Mouse (Mus musculus): Measurements from ENCODE around the gene Grin2c. TPM values are rescaled to one million over a fixed set of nuclear protein-coding genes. Genes with fewer than 3 reads are reported as not detected.

Gene Grin2c
- not detected for polyA plus RNA-seq (2012; fragmentation: generic; extraction: Trizol)
- long read RNA-seq, experiment 1, result 0 reads
- long read RNA-seq, experiment 2, result 0 reads

GRCm38 (mm10) chr11:115267061-115267883, at the start of gene Grin2c:
TSS of gene Grin2c (minus strand) at chr11:115267243.
- TF ChIP-seq USF1 (IDR thresholded peaks at IDR 0.05; ENCODE audit: low read depth) (no peak), CEBPB (IDR thresholded peaks at IDR 0.05; ENCODE audit: low read depth) (no peak), MYOG (IDR thresholded peaks at IDR 0.05; ENCODE audit: control insufficient read depth, extremely low read depth, insufficient read length) (no peak), MYOD1 (IDR thresholded peaks at IDR 0.05; ENCODE audit: control insufficient read depth, insufficient read length, low read depth) (no peak), FOSL1 (IDR thresholded peaks at IDR 0.05; ENCODE audit: insufficient read depth, low read length, poor library complexity, severe bottlenecking) (no peak), CTCF (IDR thresholded peaks at IDR 0.05; ENCODE audit: control insufficient read depth, insufficient read depth, insufficient read length) (no peak), MAX (IDR thresholded peaks at IDR 0.05) (no peak)
- peaks cover 50% of the 10 kb centered on the region for H3K27me3 ChIP-seq (ENCODE audit: control insufficient read depth, insufficient read depth, insufficient read length)
- H3ac ChIP-seq (ENCODE audit: control insufficient read depth, insufficient read length, low read depth), result no peak within 1 kb of the TSS
- H3K79me3 ChIP-seq (ENCODE audit: low read depth), result no peaks in the 10 kb centered on the region
- H3K36me3 ChIP-seq (ENCODE audit: control insufficient read depth, insufficient read depth), result peaks cover 3% of the 10 kb centered on the region
- no peak within 1 kb of the TSS for H3K4me3 ChIP-seq (ENCODE audit: insufficient read depth, poor library complexity, severe bottlenecking)
- no peaks in the 10 kb centered on the region for H3K79me2 ChIP-seq (ENCODE audit: control insufficient read depth, insufficient read depth)

DNA sequence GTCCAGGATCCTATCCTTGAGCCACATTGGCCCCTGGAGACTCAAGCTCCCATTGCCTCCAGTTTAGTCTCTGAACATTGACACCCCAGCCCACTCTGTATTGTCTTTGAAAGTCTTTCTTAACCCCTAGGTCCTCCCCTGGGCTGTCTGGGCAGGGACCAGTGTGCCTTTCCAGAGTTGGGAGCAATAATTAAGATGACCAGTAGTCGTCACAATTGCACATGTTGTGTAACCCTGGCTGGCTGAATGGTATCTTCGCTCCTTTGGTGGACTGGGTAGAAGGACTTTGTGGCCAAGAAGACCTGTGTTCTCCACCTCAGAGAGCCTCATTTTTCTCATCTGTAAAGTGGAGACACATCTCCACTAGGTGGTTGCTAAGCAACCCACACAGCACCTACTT, 47.2 kb upstream of the Grin2c start:
- no peaks in the 10 kb centered on the region for H3K79me2 ChIP-seq (ENCODE audit: control insufficient read depth, insufficient read depth)
- no peaks in the 10 kb centered on the region for H3K36me3 ChIP-seq (ENCODE audit: control insufficient read depth, insufficient read depth)
- TF ChIP-seq CEBPB (IDR thresholded peaks at IDR 0.05; ENCODE audit: low read depth), result peak; percentile 36
- no peak for TF ChIP-seq USF1 (IDR thresholded peaks at IDR 0.05; ENCODE audit: low read depth)
- no peak overlapping the region for H3K4me3 ChIP-seq (ENCODE audit: insufficient read depth, poor library complexity, severe bottlenecking)
- no peaks in the 10 kb centered on the region for H3K79me3 ChIP-seq (ENCODE audit: low read depth)
- H3K27me3 ChIP-seq (ENCODE audit: control insufficient read depth, insufficient read depth, insufficient read length), result peaks cover 46% of the 10 kb centered on the region
- no peak overlapping the region for H3ac ChIP-seq (ENCODE audit: control insufficient read depth, insufficient read length, low read depth)

- no peaks in the 10 kb centered on the region for H3K79me2 ChIP-seq (ENCODE audit: control insufficient read depth, insufficient read depth)
- H3K79me3 ChIP-seq (ENCODE audit: low read depth), result no peaks in the 10 kb centered on the region
- H3K27me3 ChIP-seq (ENCODE audit: control insufficient read depth, insufficient read depth, insufficient read length), result no peaks in the 10 kb centered on the region
Measured at GRCm38 (mm10) chr11:115308781-115309180, 41.7 kb upstream of the Grin2c start.

DNA sequence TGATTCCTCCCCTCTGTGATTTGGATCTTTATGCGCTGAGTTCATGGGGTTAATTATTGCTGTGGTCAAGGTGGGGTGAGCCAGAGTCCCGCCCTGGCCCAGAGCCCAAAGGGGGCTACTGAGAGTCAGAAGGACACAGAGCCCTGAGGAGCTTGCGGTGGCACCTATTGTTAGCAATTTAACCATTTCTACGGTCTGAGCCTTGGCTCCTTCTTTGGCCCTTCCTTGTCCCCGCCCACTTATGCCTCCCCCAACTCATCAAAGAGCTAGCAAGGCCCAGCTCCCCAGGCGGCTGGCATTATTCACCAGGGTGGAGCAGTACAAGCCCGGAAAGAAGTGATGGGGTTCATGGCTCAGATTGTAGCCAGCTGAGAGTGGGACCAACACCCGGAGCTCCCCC, 39.8 kb upstream of the Grin2c start, which contains the start of gene Otop2:
TSS of gene Otop2 (plus strand) at position 301 of the 400 bp plus-strand sequence.
- Histone ChIP-seq H3K4me3 (ENCODE audit: insufficient read depth, poor library complexity, severe bottlenecking) (no peak within 1 kb of the TSS), H3K36me3 (ENCODE audit: control insufficient read depth, insufficient read depth) (no peaks in the 10 kb centered on the region), H3K79me3 (ENCODE audit: low read depth) (no peaks in the 10 kb centered on the region), H3K27me3 (ENCODE audit: control insufficient read depth, insufficient read depth, insufficient read length) (no peaks in the 10 kb centered on the region), H3ac (ENCODE audit: control insufficient read depth, insufficient read length, low read depth) (no peak within 1 kb of the TSS), H3K79me2 (ENCODE audit: control insufficient read depth, insufficient read depth) (no peaks in the 10 kb centered on the region)
- no peak for TF ChIP-seq CTCF (IDR thresholded peaks at IDR 0.05; ENCODE audit: control insufficient read depth, insufficient read depth, insufficient read length)
- TF ChIP-seq CEBPB (IDR thresholded peaks at IDR 0.05; ENCODE audit: low read depth), result no peak
- TF ChIP-seq MYOD1 (IDR thresholded peaks at IDR 0.05; ENCODE audit: control insufficient read depth, insufficient read length, low read depth), result no peak
- TF ChIP-seq USF1 (IDR thresholded peaks at IDR 0.05; ENCODE audit: low read depth), result no peak
- TF ChIP-seq MAX (IDR thresholded peaks at IDR 0.05), result no peak
- no peak for TF ChIP-seq MYOG (IDR thresholded peaks at IDR 0.05; ENCODE audit: control insufficient read depth, extremely low read depth, insufficient read length)
- no peak for TF ChIP-seq FOSL1 (IDR thresholded peaks at IDR 0.05; ENCODE audit: insufficient read depth, low read length, poor library complexity, severe bottlenecking)

More at GRCm38 (mm10) chr11:115308781-115309180, 41.7 kb upstream of the Grin2c start:
- Histone ChIP-seq H3K4me3 (ENCODE audit: insufficient read depth, poor library complexity, severe bottlenecking) (no peak overlapping the region), H3K36me3 (ENCODE audit: control insufficient read depth, insufficient read depth) (no peaks in the 10 kb centered on the region), H3ac (ENCODE audit: control insufficient read depth, insufficient read length, low read depth) (no peak overlapping the region)
- TF ChIP-seq USF1 (IDR thresholded peaks at IDR 0.05; ENCODE audit: low read depth), result no peak
- TF ChIP-seq MYOG (IDR thresholded peaks at IDR 0.05; ENCODE audit: control insufficient read depth, extremely low read depth, insufficient read length), result no peak
- TF ChIP-seq CEBPB (IDR thresholded peaks at IDR 0.05; ENCODE audit: low read depth), result no peak
- no peak for TF ChIP-seq FOSL1 (IDR thresholded peaks at IDR 0.05; ENCODE audit: insufficient read depth, low read length, poor library complexity, severe bottlenecking)
- TF ChIP-seq MAX (IDR thresholded peaks at IDR 0.05), result no peak
- TF ChIP-seq CTCF (IDR thresholded peaks at IDR 0.05; ENCODE audit: control insufficient read depth, insufficient read depth, insufficient read length), result no peak
- TF ChIP-seq MYOD1 (IDR thresholded peaks at IDR 0.05; ENCODE audit: control insufficient read depth, insufficient read length, low read depth), result no peak

- Histone ChIP-seq H3ac (ENCODE audit: control insufficient read depth, insufficient read length, low read depth) (no peak overlapping the region), H3K27me3 (ENCODE audit: control insufficient read depth, insufficient read depth, insufficient read length) (no peaks in the 10 kb centered on the region), H3K79me2 (ENCODE audit: control insufficient read depth, insufficient read depth) (no peaks in the 10 kb centered on the region), H3K36me3 (ENCODE audit: control insufficient read depth, insufficient read depth) (no peaks in the 10 kb centered on the region), H3K4me3 (ENCODE audit: insufficient read depth, poor library complexity, severe bottlenecking) (no peak overlapping the region), H3K79me3 (ENCODE audit: low read depth) (no peaks in the 10 kb centered on the region)
- TF ChIP-seq MYOG (IDR thresholded peaks at IDR 0.05; ENCODE audit: control insufficient read depth, extremely low read depth, insufficient read length), result no peak
- TF ChIP-seq CTCF (IDR thresholded peaks at IDR 0.05; ENCODE audit: control insufficient read depth, insufficient read depth, insufficient read length), result no peak
- no peak for TF ChIP-seq FOSL1 (IDR thresholded peaks at IDR 0.05; ENCODE audit: insufficient read depth, low read length, poor library complexity, severe bottlenecking)
- TF ChIP-seq MYOD1 (IDR thresholded peaks at IDR 0.05; ENCODE audit: control insufficient read depth, insufficient read length, low read depth), result no peak
- TF ChIP-seq MAX (IDR thresholded peaks at IDR 0.05), result no peak
- TF ChIP-seq CEBPB (IDR thresholded peaks at IDR 0.05; ENCODE audit: low read depth), result no peak
- no peak for TF ChIP-seq USF1 (IDR thresholded peaks at IDR 0.05; ENCODE audit: low read depth)
Measured at GRCm38 (mm10) chr11:115303167-115303566, 36.1 kb upstream of the Grin2c start.
